Mouse (Mus musculus) hindbrain, postnatal 0 days (tissue): ENCODE results near the gene Map4k3. TPM values are rescaled to one million over a fixed set of nuclear protein-coding genes. Genes with fewer than 3 reads are reported as not detected.

Experiments used
- ATAC-seq: fragments of 200-750 bp; cut with Nextera tagmentation; 2 replicates; pipeline ENCODE4 v1.8.0; 2017; ENCODE audit warnings: mild to moderate bottlenecking, moderate TSS enrichment, moderate library complexity
- DNase-seq: peaks from one replicate; pipeline ENCODE4 v3.0.0-alpha.2; 2015; ENCODE audit warnings: low spot score
- H3K27ac ChIP-seq: fragments of 300-500 bp; sonication (generic); 2 replicates; pipeline ENCODE4 v1.5.1; 2014; ENCODE audit warnings: mild to moderate bottlenecking
- H3K27me3 ChIP-seq: fragments of 300-500 bp; sonication (generic); 2 replicates; pipeline ENCODE4 v1.6.1; 2014; ENCODE audit warnings: low read length, mixed read lengths; ENCODE audit not compliant: insufficient read depth
- H3K36me3 ChIP-seq: fragments of 300-500 bp; sonication (generic); 2 replicates; pipeline ENCODE4 v1.6.1; 2014; ENCODE audit warnings: low read length, mixed read lengths; ENCODE audit not compliant: insufficient read depth
- H3K4me1 ChIP-seq: fragments of 300-500 bp; sonication (generic); 2 replicates; pipeline ENCODE4 v1.6.1; 2014; ENCODE audit warnings: antibody characterized with exemption, low read length, mixed read lengths; ENCODE audit not compliant: insufficient read depth
- H3K4me2 ChIP-seq: fragments of 300-500 bp; sonication (generic); 2 replicates; pipeline ENCODE4 v1.6.1; 2014; ENCODE audit warnings: low read depth, mild to moderate bottlenecking, low read length, moderate library complexity, mixed read lengths
- H3K4me3 ChIP-seq: fragments of 300-500 bp; sonication (generic); 2 replicates; pipeline ENCODE4 v1.5.1; 2014; ENCODE audit warnings: low read length
- H3K9ac ChIP-seq: fragments of 300-500 bp; sonication (generic); replicated peaks from 2 replicates; pipeline ENCODE4 v1.6.1; 2014; ENCODE audit warnings: mild to moderate bottlenecking, low read length, moderate library complexity, mixed read lengths
- H3K9me3 ChIP-seq: fragments of 300-500 bp; sonication (generic); 2 replicates; pipeline ENCODE4 v1.6.1; 2016; ENCODE audit warnings: low read length, mixed read lengths
- CTCF ChIP-seq: IDR thresholded peaks from 2 replicates; pipeline ENCODE4 v1.5.1; 2016; ENCODE audit warnings: antibody characterized with exemption, control low read depth, low read depth
- WGBS: fragments of 180-500 bp; shearing (Covaris S2); extraction: QIAGEN DNeasy Blood & Tissue Kit; methylation state at CpG from one replicate; pipeline ENCODE4 v1.1.7; 2014; 5-methylcytosine and 5-hydroxymethylcytosine counted together
- polyA plus RNA-seq: library from polyadenylated mRNA; unstranded; fragments of >200 nt; fragmentation: Nextera tagmentation; extraction: Ambion mirVana; gene quantifications from 2 replicates; pipeline ENCODE4 v1.2.1, GENCODE M21; 2015
- total RNA-seq: library from RNA; depleted of rRNA; stranded (reverse); fragments of >200 nt; gene quantifications from 2 replicates; pipeline ENCODE4 v1.2.3, GENCODE M21; 2014

Gene Map4k3
- total and polyA plus RNA-seq, 2 experiments from 2014 or later = 17.7 to 46.5 TPM

DNA sequence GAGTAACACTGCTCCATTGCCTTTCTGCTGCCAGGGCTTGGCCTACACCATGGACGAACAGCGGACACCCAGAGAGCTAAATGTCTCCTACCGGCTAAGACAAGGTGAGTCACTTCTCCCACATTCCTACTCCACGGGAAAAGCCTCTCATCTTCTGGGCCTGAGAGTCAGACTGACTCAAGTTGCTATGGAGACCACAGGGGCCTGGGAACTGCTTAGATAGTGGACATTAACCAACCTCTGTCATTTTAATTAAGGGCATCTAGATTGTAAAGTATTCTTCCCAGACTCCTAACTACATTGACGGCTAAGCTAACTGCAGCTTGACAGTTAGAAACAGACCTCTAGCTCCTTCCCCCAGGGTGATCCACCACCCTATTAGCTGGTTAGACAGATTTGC, 165.5 kb downstream of the Map4k3 start:
- Histone ChIP-seq H3K4me3 (no peak overlapping the region), H3K27ac (no peak overlapping the region), H3K9ac (no peak overlapping the region), H3K27me3 (no peaks in the 10 kb centered on the region), H3K4me1 (no peaks in the 10 kb centered on the region), H3K4me2 (no peak overlapping the region), H3K36me3 (no peaks in the 10 kb centered on the region), H3K9me3 (no peaks in the 10 kb centered on the region)
- no peak for TF ChIP-seq CTCF
- ATAC-seq (no peak), DNase-seq (no peak)
- WGBS = 62% methylated on average over 5 of the region's 5 CpGs

DNA sequence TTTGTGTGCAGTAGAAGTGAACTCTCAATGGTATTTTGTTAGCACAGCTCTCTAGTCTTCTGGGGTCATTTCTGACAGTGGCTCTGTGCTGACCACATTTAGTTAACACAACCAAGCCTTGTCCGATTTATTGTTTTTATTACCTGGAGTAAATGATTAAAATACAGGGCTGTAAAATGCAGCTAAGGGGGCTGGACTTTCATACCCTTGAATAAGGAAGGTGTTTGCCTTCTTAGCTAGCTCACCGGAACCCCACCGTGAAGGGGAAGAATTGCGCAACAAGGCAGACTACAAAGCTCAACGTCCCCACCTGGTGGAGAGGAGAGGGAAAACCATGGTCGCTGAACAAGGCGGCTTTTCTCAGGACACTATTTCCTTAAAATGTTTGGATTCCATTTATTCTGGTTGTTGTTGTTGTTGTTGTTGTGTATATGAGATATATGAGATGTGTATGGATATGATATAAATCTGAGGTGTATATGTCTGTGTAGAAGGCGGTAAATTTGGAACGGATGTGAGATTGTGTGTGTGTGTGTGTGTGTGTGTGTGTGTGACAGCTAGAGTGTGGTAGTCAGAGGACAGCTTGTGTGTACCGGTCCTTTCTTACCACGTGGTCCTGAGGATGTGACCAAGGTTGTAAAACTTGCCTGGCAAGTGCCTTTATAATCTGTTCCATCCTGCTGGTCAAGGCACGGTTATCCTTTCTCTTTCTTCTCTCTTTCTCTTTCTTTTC, 167.4 kb downstream of the Map4k3 start:
- H3K4me2 ChIP-seq = peak overlapping the region; percentile 25; the same call in 1 of the 2 replicates
- DNase-seq (peak; percentile 89), ATAC-seq (peak; percentile 55; the same call in 1 of the 2 replicates)
- TF ChIP-seq CTCF = peak; percentile 96
- no peak overlapping the region for H3K9ac ChIP-seq
- H3K27ac ChIP-seq = no peak overlapping the region
- H3K4me3 ChIP-seq = no peak overlapping the region
- H3K9me3 ChIP-seq = no peaks in the 10 kb centered on the region
- H3K4me1 ChIP-seq = no peaks in the 10 kb centered on the region
- 22% methylated on average over 12 of the region's 12 CpGs for WGBS
- no peaks in the 10 kb centered on the region for H3K36me3 ChIP-seq
- H3K27me3 ChIP-seq = no peaks in the 10 kb centered on the region

DNA sequence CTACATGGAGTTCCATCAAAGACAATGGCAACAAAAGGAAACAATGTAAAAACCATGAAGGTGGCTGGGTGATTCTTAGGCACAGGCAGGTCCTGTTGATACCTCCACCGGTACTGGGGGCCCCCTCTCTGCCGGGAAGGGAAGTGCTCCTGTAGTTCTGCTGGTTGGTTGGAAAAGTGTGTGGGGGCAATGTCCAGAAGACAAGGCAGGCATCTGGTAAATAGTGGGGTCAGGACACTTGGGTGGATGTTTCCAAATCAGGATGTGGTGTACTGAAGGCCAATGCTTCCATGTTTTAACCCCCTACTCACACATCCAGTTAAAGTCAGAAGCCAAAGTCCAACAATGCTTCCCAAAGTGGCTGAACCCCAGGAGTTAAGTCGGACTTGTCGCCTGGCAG, 168.5 kb downstream of the Map4k3 start:
- Histone ChIP-seq H3K36me3 (no peaks in the 10 kb centered on the region), H3K9me3 (no peaks in the 10 kb centered on the region), H3K4me3 (no peak overlapping the region), H3K4me2 (no peak overlapping the region), H3K9ac (no peak overlapping the region), H3K27ac (no peak overlapping the region), H3K4me1 (no peaks in the 10 kb centered on the region), H3K27me3 (no peaks in the 10 kb centered on the region)
- WGBS = 87% methylated on average over 4 of the region's 4 CpGs
- TF ChIP-seq CTCF = peak; percentile 17
- DNase-seq (no peak), ATAC-seq (no peak)

DNA sequence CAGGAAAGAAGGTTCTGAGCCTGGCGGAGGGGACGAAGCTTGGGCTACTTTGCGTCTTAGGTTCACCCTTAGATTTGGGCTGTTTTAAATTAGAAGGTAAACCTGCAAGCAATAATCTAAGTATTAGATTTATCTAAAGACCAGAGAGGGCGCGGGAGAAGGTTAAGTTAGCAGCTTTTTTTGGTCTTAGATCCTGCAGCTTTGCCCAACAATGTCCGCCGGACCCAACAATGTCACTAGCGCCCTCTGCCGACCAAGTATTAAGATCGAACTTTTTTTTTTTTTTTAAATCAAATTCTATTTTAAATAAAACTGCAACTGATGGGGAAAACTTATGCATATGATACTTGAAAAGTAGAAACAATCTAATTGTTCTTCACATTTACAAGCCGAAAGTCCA, 169.2 kb downstream of the Map4k3 start:
- Histone ChIP-seq H3K27me3 (no peaks in the 10 kb centered on the region), H3K4me2 (no peak overlapping the region), H3K4me3 (no peak overlapping the region), H3K9ac (no peak overlapping the region), H3K36me3 (no peaks in the 10 kb centered on the region), H3K9me3 (no peaks in the 10 kb centered on the region), H3K27ac (no peak overlapping the region), H3K4me1 (no peaks in the 10 kb centered on the region)
- ATAC-seq = no peak
- peak; percentile 53 for TF ChIP-seq CTCF
- peak; percentile 62 for DNase-seq
- WGBS = 42% methylated on average over 11 of the region's 11 CpGs

DNA sequence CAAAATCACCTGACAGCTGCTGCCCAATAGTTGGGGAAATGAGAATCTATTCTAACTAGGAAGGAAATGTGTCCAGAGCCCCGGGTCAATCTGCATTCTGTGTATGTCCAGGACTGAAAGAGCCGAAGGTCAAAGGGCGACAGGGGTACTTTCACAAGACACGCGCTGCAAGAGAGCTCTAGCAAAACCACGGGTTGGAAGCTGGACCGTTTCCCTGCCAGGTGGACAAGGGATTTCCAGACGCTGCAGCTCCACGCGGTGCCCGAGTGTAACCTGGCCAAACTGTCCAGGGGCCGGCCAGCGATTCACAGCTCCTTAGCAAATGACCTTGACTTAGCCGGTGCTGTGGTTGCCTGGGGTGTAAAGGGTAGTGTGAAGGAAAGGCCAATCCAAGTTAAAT, 169.7 kb downstream of the Map4k3 start:
- no peaks in the 10 kb centered on the region for H3K9me3 ChIP-seq
- no peaks in the 10 kb centered on the region for H3K36me3 ChIP-seq
- no peaks in the 10 kb centered on the region for H3K27me3 ChIP-seq
- H3K4me1 ChIP-seq = no peaks in the 10 kb centered on the region
- no peak overlapping the region for H3K4me2 ChIP-seq
- 73% methylated on average over 14 of the region's 14 CpGs for WGBS
- H3K9ac ChIP-seq = no peak overlapping the region
- no peak overlapping the region for H3K4me3 ChIP-seq
- no peak for TF ChIP-seq CTCF
- DNase-seq (no peak), ATAC-seq (no peak)
- no peak overlapping the region for H3K27ac ChIP-seq

DNA sequence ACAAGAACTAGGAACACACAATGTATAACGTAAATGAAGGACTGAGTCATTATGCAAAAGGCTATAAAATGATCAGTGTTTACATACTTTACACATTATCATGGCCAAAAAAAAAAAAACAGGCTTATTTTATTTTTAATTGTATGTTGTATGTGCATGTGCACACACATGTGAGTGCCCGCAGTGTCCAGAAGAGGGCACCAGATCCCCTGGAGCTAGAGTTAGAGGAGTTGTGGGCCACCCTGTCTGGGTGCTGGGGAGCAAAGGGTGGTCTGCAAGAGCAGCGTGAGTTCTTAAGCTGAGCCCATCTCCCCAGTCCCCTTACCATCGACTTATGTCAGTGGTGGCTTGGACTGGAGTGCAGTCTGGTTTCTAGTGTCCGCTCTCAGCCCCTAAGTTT, 170.8 kb downstream of the Map4k3 start:
- ATAC-seq (no peak), DNase-seq (no peak)
- Histone ChIP-seq H3K36me3 (no peaks in the 10 kb centered on the region), H3K27ac (no peak overlapping the region), H3K4me1 (no peaks in the 10 kb centered on the region), H3K9ac (no peak overlapping the region), H3K9me3 (no peaks in the 10 kb centered on the region), H3K4me2 (no peak overlapping the region), H3K27me3 (no peaks in the 10 kb centered on the region), H3K4me3 (no peak overlapping the region)
- WGBS = 98% methylated on average over 5 of the region's 5 CpGs
- TF ChIP-seq CTCF = peak; percentile 13; the same call in 1 of the 2 replicates
